Mouse (Mus musculus): Measurements from ENCODE around the gene Ubqln4. TPM values are rescaled to one million over a fixed set of nuclear protein-coding genes. Genes with fewer than 3 reads are reported as not detected.
A peak's percentile ranks its signal among the peaks of the same experiment; 100 is the strongest.

Gene Ubqln4
- polyA plus RNA-seq, 1 experiment from 2014 or later = 39.3 TPM

DNA sequence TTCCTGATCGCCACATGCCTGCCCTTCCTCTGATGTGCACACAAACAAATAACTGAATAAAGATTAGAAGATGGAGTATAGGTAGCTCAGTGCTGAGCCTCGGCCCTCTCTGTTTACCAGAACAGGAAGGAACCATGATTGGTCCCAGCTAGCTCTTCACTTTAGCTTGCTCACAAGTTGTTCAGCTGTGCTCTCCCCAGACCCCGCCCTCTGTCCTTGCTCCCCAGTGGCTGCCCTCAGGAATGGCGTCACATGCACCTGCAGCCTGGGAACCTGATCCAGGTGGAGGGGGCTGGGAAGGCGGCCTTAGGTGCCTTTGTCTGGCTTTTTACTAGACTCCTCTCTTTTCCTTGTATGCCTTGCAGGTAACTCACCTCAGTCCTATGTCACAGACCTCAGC is 61.6 kb downstream of the Ubqln4 start:
- Histone ChIP-seq H3K9ac (ENCODE audit: low read length) (0 out of 2 replicates have a peak overlapping the region, but pooled peaks have one; percentile 21), H3K27ac (ENCODE audit: low read length) (peak overlapping the region; percentile 0), H3K4me2 (ENCODE audit: low read depth, low read length) (peak overlapping the region; percentile 29), H3K4me3 (ENCODE audit: low read length) (no peak overlapping the region), H3K36me3 (ENCODE audit: control insufficient read depth, insufficient read depth, low read length) (no peaks in the 10 kb centered on the region), H3K27me3 (ENCODE audit: control insufficient read depth, insufficient read depth, low read depth, low read length) (no peaks in the 10 kb centered on the region), H3K4me1 (replicated peaks; ENCODE audit: control insufficient read depth, insufficient read depth, low read length) (peaks cover 24% of the 10 kb centered on the region), H3K9me3 (ENCODE audit: control insufficient read depth, low read length) (no peaks in the 10 kb centered on the region)
- ATAC-seq (ENCODE audit: low read depth) = peak; percentile 74
- 53% methylated on average over 5 of the region's 5 CpGs for WGBS

- Histone ChIP-seq H3K9me3 (ENCODE audit: control insufficient read depth, low read length) (no peaks in the 10 kb centered on the region), H3K4me1 (replicated peaks; ENCODE audit: control insufficient read depth, insufficient read depth, low read length) (peaks cover 30% of the 10 kb centered on the region), H3K9ac (ENCODE audit: low read length) (peak overlapping the region; percentile 21), H3K4me3 (ENCODE audit: low read length) (0 out of 2 replicates have a peak overlapping the region, but pooled peaks have one; percentile 7), H3K27me3 (ENCODE audit: control insufficient read depth, insufficient read depth, low read depth, low read length) (no peaks in the 10 kb centered on the region), H3K36me3 (ENCODE audit: control insufficient read depth, insufficient read depth, low read length) (no peaks in the 10 kb centered on the region), H3K27ac (ENCODE audit: low read length) (peak overlapping the region; percentile 0), H3K4me2 (ENCODE audit: low read depth, low read length) (peak overlapping the region; percentile 29)
- 27% methylated on average over 9 of the region's 9 CpGs for WGBS
- ATAC-seq (ENCODE audit: low read depth) = peak; percentile 51
Measured at GRCm38 (mm10) chr3:88615902-88616391, 62.4 kb downstream of the Ubqln4 start.

DNA sequence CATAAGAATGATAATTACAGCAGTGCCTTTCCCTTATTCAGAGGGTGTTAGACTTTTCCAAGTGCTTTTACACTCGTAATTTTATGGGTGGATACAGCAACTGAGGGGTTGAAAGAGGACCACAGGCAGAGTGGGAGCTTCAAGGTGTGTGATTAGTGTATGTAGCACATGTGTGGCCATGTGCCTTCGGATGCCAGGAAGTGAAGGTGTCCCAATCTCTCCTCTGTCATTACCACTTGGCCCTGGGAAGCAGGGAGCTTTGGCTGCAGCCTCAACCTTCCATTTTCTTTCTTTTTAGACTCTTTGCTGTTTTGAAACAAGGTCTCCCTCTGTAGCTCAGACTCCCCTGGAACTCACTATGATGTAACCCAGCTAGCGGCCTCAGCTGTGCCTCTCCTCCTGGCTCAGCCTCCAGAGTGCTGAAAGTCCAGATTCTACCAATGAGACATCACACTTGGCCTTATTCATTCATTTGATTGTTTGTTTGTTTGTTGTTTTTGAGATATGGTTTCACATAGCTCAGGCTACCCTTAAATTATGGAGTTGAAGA is 63.5 kb downstream of the Ubqln4 start:
- no peaks in the 10 kb centered on the region for H3K9me3 ChIP-seq (ENCODE audit: control insufficient read depth, low read length)
- no peaks in the 10 kb centered on the region for H3K36me3 ChIP-seq (ENCODE audit: control insufficient read depth, insufficient read depth, low read length)
- H3K4me3 ChIP-seq (ENCODE audit: low read length) = no peak overlapping the region
- WGBS = 80% methylated on average over 3 of the region's 3 CpGs
- H3K27me3 ChIP-seq (ENCODE audit: control insufficient read depth, insufficient read depth, low read depth, low read length) = no peaks in the 10 kb centered on the region
- H3K9ac ChIP-seq (ENCODE audit: low read length) = no peak overlapping the region
- H3K4me2 ChIP-seq (ENCODE audit: low read depth, low read length) = no peak overlapping the region
- no peak for ATAC-seq (ENCODE audit: low read depth)
- no peak overlapping the region for H3K27ac ChIP-seq (ENCODE audit: low read length)
- H3K4me1 ChIP-seq (replicated peaks; ENCODE audit: control insufficient read depth, insufficient read depth, low read length) = peaks cover 30% of the 10 kb centered on the region

DNA sequence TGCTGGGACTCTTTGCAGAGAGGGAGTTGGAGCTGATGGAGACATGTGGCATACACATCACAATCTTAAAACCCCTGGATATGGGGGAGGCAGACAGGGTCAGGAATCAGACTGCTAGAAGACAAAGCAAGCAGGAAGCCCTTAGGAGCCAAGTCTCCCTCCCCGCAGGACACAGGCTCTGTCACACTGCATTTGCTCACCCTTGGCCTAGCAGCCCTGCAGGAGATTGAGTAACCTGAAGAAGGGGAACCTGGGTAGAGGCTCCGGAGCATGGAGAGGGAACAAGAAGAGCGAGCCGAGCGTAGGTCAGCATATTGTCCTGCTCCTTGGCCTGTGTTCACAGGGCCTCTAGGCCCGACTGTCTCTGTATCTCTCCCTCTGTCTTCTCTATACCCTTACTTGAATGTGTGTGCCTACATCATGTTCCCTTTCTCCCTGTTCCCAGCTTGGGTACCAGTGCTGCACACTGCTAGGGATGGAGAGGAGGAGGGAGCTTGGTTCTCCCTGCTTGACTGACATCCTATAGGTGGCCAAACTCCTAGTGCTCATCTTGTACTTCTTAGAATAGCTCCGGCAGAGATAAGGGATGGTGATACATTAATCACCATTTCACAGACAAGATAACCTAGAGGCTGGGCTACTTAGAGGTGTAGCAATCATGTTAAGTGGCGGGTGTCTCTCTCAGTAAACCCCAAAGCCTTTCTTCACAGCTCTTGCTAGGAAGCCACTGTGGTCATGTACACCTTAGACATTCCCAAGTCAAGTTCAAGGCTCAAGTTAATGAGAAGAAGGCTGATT is 64.7 kb downstream of the Ubqln4 start:
- H3K9ac ChIP-seq (ENCODE audit: low read length) = no peak overlapping the region
- 56% methylated on average over 8 of the region's 8 CpGs for WGBS
- H3K4me3 ChIP-seq (ENCODE audit: low read length) = no peak overlapping the region

More for the DNA sequence above, 64.7 kb downstream of the Ubqln4 start:
- Histone ChIP-seq H3K4me1 (replicated peaks; ENCODE audit: control insufficient read depth, insufficient read depth, low read length) (peaks cover 30% of the 10 kb centered on the region), H3K27me3 (ENCODE audit: control insufficient read depth, insufficient read depth, low read depth, low read length) (no peaks in the 10 kb centered on the region), H3K9me3 (ENCODE audit: control insufficient read depth, low read length) (no peaks in the 10 kb centered on the region), H3K27ac (ENCODE audit: low read length) (no peak overlapping the region), H3K4me2 (ENCODE audit: low read depth, low read length) (no peak overlapping the region), H3K36me3 (ENCODE audit: control insufficient read depth, insufficient read depth, low read length) (no peaks in the 10 kb centered on the region)
- ATAC-seq (ENCODE audit: low read depth) = no peak

MicroRNAs within 50 kb of the gene (microRNA counts, 519-probe panel; counts per million panel counts)
- not detected for microRNA mmu-miR-1905

Small RNA genes within 50 kb of the gene (microRNA-seq; reads per million reads assigned to microRNA genes)
- gene Mir1905 = not detected

Other genes with a start within 250 kb of the Ubqln4 start
- 228 and 231 TPM in 2 replicates for gene Glmp, start 228.7 kb upstream of the Ubqln4 start, polyA plus RNA-seq (2015; fragmentation: Nextera tagmentation; extraction: Ambion mirVana)
- 9.5 and 9.9 TPM in 2 replicates for gene Tmem79, start 217.6 kb upstream of the Ubqln4 start, polyA plus RNA-seq (2015; fragmentation: Nextera tagmentation; extraction: Ambion mirVana)
- 46.6 and 46.7 TPM in 2 replicates for gene Smg5, start 217.5 kb upstream of the Ubqln4 start, polyA plus RNA-seq (2015; fragmentation: Nextera tagmentation; extraction: Ambion mirVana)
- 12.5 and 15.2 TPM in 2 replicates for gene Paqr6, start 189.2 kb upstream of the Ubqln4 start, polyA plus RNA-seq (2015; fragmentation: Nextera tagmentation; extraction: Ambion mirVana)
- 0.13 TPM in 1 of 2 replicates, not detected in the other for gene Bglap3, start 181.0 kb upstream of the Ubqln4 start, polyA plus RNA-seq (2015; fragmentation: Nextera tagmentation; extraction: Ambion mirVana)
- gene Bglap2, start 175.1 kb upstream of the Ubqln4 start, polyA plus RNA-seq (2015; fragmentation: Nextera tagmentation; extraction: Ambion mirVana) = 0.43 TPM in 1 of 2 replicates, not detected in the other
- gene Bglap, start 169.3 kb upstream of the Ubqln4 start, polyA plus RNA-seq (2015; fragmentation: Nextera tagmentation; extraction: Ambion mirVana) = 0.94 TPM in 1 of 2 replicates, not detected in the other
- gene Pmf1, start 143.4 kb upstream of the Ubqln4 start, polyA plus RNA-seq (2015; fragmentation: Nextera tagmentation; extraction: Ambion mirVana) = 130 and 147 TPM in 2 replicates
- 15.2 and 16.0 TPM in 2 replicates for gene Slc25a44, start 128.6 kb upstream of the Ubqln4 start, polyA plus RNA-seq (2015; fragmentation: Nextera tagmentation; extraction: Ambion mirVana)
- gene Sema4a, start 92.6 kb upstream of the Ubqln4 start, polyA plus RNA-seq (2015; fragmentation: Nextera tagmentation; extraction: Ambion mirVana) = 6.3 TPM in 2 replicates
- gene Lmna, start 43.8 kb upstream of the Ubqln4 start, polyA plus RNA-seq (2015; fragmentation: Nextera tagmentation; extraction: Ambion mirVana) = 148 and 150 TPM in 2 replicates
- 13.1 and 13.5 TPM in 2 replicates for gene Mex3a, start 21.4 kb upstream of the Ubqln4 start, polyA plus RNA-seq (2015; fragmentation: Nextera tagmentation; extraction: Ambion mirVana)
- gene Rab25, start 5.5 kb upstream of the Ubqln4 start, polyA plus RNA-seq (2015; fragmentation: Nextera tagmentation; extraction: Ambion mirVana) = 48.0 and 61.2 TPM in 2 replicates
- 169 and 183 TPM in 2 replicates for gene Lamtor2, start 684 bp upstream of the Ubqln4 start, polyA plus RNA-seq (2015; fragmentation: Nextera tagmentation; extraction: Ambion mirVana)
- 354 and 367 TPM in 2 replicates for gene Ssr2, start 22.1 kb downstream of the Ubqln4 start, polyA plus RNA-seq (2015; fragmentation: Nextera tagmentation; extraction: Ambion mirVana)
- gene Arhgef2, start 52.2 kb downstream of the Ubqln4 start, polyA plus RNA-seq (2015; fragmentation: Nextera tagmentation; extraction: Ambion mirVana) = 123 and 125 TPM in 2 replicates
- gene Rxfp4, start 99.4 kb downstream of the Ubqln4 start, polyA plus RNA-seq (2015; fragmentation: Nextera tagmentation; extraction: Ambion mirVana) = not detected in 2 replicates
- 82.1 and 86.2 TPM in 2 replicates for gene Khdc4, start 132.0 kb downstream of the Ubqln4 start, polyA plus RNA-seq (2015; fragmentation: Nextera tagmentation; extraction: Ambion mirVana)
- 58.9 and 68.9 TPM in 2 replicates for gene Rit1, start 163.1 kb downstream of the Ubqln4 start, polyA plus RNA-seq (2015; fragmentation: Nextera tagmentation; extraction: Ambion mirVana)
- 8.0 and 8.1 TPM in 2 replicates for gene Syt11, start 221.4 kb downstream of the Ubqln4 start, polyA plus RNA-seq (2015; fragmentation: Nextera tagmentation; extraction: Ambion mirVana)